Mouse (Mus musculus) spleen, postnatal 14 days (tissue): ENCODE data around the gene Mycbpap.

Source experiments
- DNase-seq, 2 experiments: peaks; one replicate each; pipeline ENCODE4 v3.0.0; 2021 to 2022; ENCODE audit warnings: low spot score in 2 of 2

Gene Mycbpap

GRCm38 (mm10) chr11:94533171-94533570 is 11.6 kb upstream of the Mycbpap start:
- no peak for DNase-seq

- no peak for DNase-seq
Observed at GRCm38 (mm10) chr11:94528879-94529278, 7.3 kb upstream of the Mycbpap start.

- DNase-seq: no peak
Observed at GRCm38 (mm10) chr11:94526171-94526879, 4.8 kb upstream of the Mycbpap start.

- DNase-seq: no peak
Observed at GRCm38 (mm10) chr11:94513452-94513851, 8.1 kb downstream of the Mycbpap start.

- DNase-seq: no peak
Observed at GRCm38 (mm10) chr11:94508976-94509375, 12.6 kb downstream of the Mycbpap start.

GRCm38 (mm10) chr11:94501482-94501881 is 20.1 kb downstream of the Mycbpap start:
- DNase-seq: no peak

- DNase-seq: no peak
Observed at GRCm38 (mm10) chr11:94500362-94500761, 21.2 kb downstream of the Mycbpap start.

GRCm38 (mm10) chr11:94499661-94500152 is 21.8 kb downstream of the Mycbpap start, which contains the start of gene Epn3:
Gene Epn3, minus strand, starts transcription at chr11:94499974.
- DNase-seq: no peak

GRCm38 (mm10) chr11:94499035-94499434 is 22.5 kb downstream of the Mycbpap start:
- no peak for DNase-seq

- DNase-seq: no peak
Observed at GRCm38 (mm10) chr11:94498093-94498996, 23.2 kb downstream of the Mycbpap start.

- DNase-seq: no peak
Observed at GRCm38 (mm10) chr11:94495415-94495814, 26.1 kb downstream of the Mycbpap start.

- DNase-seq: no peak
Observed at GRCm38 (mm10) chr11:94491749-94492099, 29.8 kb downstream of the Mycbpap start.

- no peak for DNase-seq
Observed at GRCm38 (mm10) chr11:94491035-94491748, 30.4 kb downstream of the Mycbpap start.

GRCm38 (mm10) chr11:94489745-94490144 is 31.8 kb downstream of the Mycbpap start:
- no peak for DNase-seq

GRCm38 (mm10) chr11:94488767-94489533 is 32.6 kb downstream of the Mycbpap start:
- no peak for DNase-seq

GRCm38 (mm10) chr11:94486001-94486400 is 35.5 kb downstream of the Mycbpap start, which contains the start of gene Spata20:
Gene Spata20, minus strand, starts transcription at chr11:94486179.
- DNase-seq: peak; percentile 55 to 75

GRCm38 (mm10) chr11:94485223-94485622 is 36.3 kb downstream of the Mycbpap start:
- no peak for DNase-seq

- no peak for DNase-seq
Observed at GRCm38 (mm10) chr11:94484636-94485035, 36.9 kb downstream of the Mycbpap start.

GRCm38 (mm10) chr11:94483921-94484320 is 37.6 kb downstream of the Mycbpap start:
- no peak for DNase-seq

GRCm38 (mm10) chr11:94483436-94483835 is 38.1 kb downstream of the Mycbpap start:
- DNase-seq: no peak

GRCm38 (mm10) chr11:94482738-94483137 is 38.8 kb downstream of the Mycbpap start:
- no peak for DNase-seq
